Mouse (Mus musculus): ENCODE results near the gene Gpr37l1. TPM values are rescaled to one million over a fixed set of nuclear protein-coding genes. Genes with fewer than 3 reads are reported as not detected.

Gpr37l1 gene
- polyA plus RNA-seq, 1 experiment from 2014 or later: not detected

- H3K27me3 ChIP-seq (ENCODE audit: control insufficient read depth, insufficient read depth, low read length): no peaks in the 10 kb centered on the region
- 85% methylated on average over 10 of the region's 10 CpGs for WGBS
- ATAC-seq (replicated peaks; ENCODE audit: low FRiP score) (no peak), DNase-seq (ENCODE audit: low spot score) (no peak)
- H3K27ac ChIP-seq (ENCODE audit: low read depth, low read length): no peak overlapping the region
- peaks cover 3% of the 10 kb centered on the region; the same call in 1 of the 2 replicates for H3K4me1 ChIP-seq (replicated peaks; ENCODE audit: control insufficient read depth, insufficient read depth, low read length)
- no peak overlapping the region for H3K4me2 ChIP-seq (ENCODE audit: low read depth, low read length, severe bottlenecking)
- H3K4me3 ChIP-seq (ENCODE audit: low read depth, low read length): no peak overlapping the region
- H3K9me3 ChIP-seq (ENCODE audit: control insufficient read depth, low read length): no peaks in the 10 kb centered on the region
- H3K36me3 ChIP-seq (ENCODE audit: control insufficient read depth, insufficient read depth, low read length): no peaks in the 10 kb centered on the region
- H3K9ac ChIP-seq (ENCODE audit: low read length): no peak overlapping the region
Measured at GRCm38 (mm10) chr1:135133678-135134435, 33.6 kb downstream of the Gpr37l1 start.

- H3K9me3 ChIP-seq (ENCODE audit: control insufficient read depth, low read length): no peaks in the 10 kb centered on the region
- whole genome bisulfite sequencing: 86% methylated on average over 9 of the region's 9 CpGs
- no peak overlapping the region for H3K27ac ChIP-seq (ENCODE audit: low read depth, low read length)
- H3K9ac ChIP-seq (ENCODE audit: low read length): no peak overlapping the region
- H3K4me1 ChIP-seq (replicated peaks; ENCODE audit: control insufficient read depth, insufficient read depth, low read length): peaks cover 3% of the 10 kb centered on the region; the same call in 1 of the 2 replicates
- DNase-seq (ENCODE audit: low spot score): peak; percentile 44
- H3K4me3 ChIP-seq (ENCODE audit: low read depth, low read length): no peak overlapping the region
- no peak overlapping the region for H3K4me2 ChIP-seq (ENCODE audit: low read depth, low read length, severe bottlenecking)
- no peak for ATAC-seq (replicated peaks; ENCODE audit: low FRiP score)
- H3K27me3 ChIP-seq (ENCODE audit: control insufficient read depth, insufficient read depth, low read length): no peaks in the 10 kb centered on the region
- no peaks in the 10 kb centered on the region for H3K36me3 ChIP-seq (ENCODE audit: control insufficient read depth, insufficient read depth, low read length)
Measured at GRCm38 (mm10) chr1:135132893-135133369, 34.5 kb downstream of the Gpr37l1 start.

GRCm38 (mm10) chr1:135132473-135132872 is 35.0 kb downstream of the Gpr37l1 start, which contains the start of gene Ptpn7:
Gene Ptpn7 (plus strand): TSS chr1:135132700.
- H3K36me3 ChIP-seq (ENCODE audit: control insufficient read depth, insufficient read depth, low read length): no peaks in the 10 kb centered on the region
- peak; percentile 66 for DNase-seq (ENCODE audit: low spot score)
- no peak within 1 kb of the TSS for H3K27ac ChIP-seq (ENCODE audit: low read depth, low read length)
- no peak within 1 kb of the TSS for H3K4me2 ChIP-seq (ENCODE audit: low read depth, low read length, severe bottlenecking)
- no peaks in the 10 kb centered on the region for H3K9me3 ChIP-seq (ENCODE audit: control insufficient read depth, low read length)
- H3K4me3 ChIP-seq (ENCODE audit: low read depth, low read length): no peak within 1 kb of the TSS
- peaks cover 3% of the 10 kb centered on the region; the same call in 1 of the 2 replicates for H3K4me1 ChIP-seq (replicated peaks; ENCODE audit: control insufficient read depth, insufficient read depth, low read length)
- WGBS: 44% methylated on average over 10 of the region's 10 CpGs
- H3K9ac ChIP-seq (ENCODE audit: low read length): no peak within 1 kb of the TSS
- no peaks in the 10 kb centered on the region; the same call in 1 of the 2 replicates for H3K27me3 ChIP-seq (ENCODE audit: control insufficient read depth, insufficient read depth, low read length)
- ATAC-seq (replicated peaks; ENCODE audit: low FRiP score): no peak

GRCm38 (mm10) chr1:135131560-135131959 is 35.9 kb downstream of the Gpr37l1 start:
- Histone ChIP-seq H3K9ac (ENCODE audit: low read length) (no peak overlapping the region), H3K27ac (ENCODE audit: low read depth, low read length) (no peak overlapping the region)
- 67% methylated on average over 8 of the region's 8 CpGs for WGBS

GRCm38 (mm10) chr1:135131034-135131433 is 36.4 kb downstream of the Gpr37l1 start:
- no peak overlapping the region for H3K9ac ChIP-seq (ENCODE audit: low read length)
- whole genome bisulfite sequencing: 38% methylated on average over 6 of the region's 6 CpGs
- H3K9me3 ChIP-seq (ENCODE audit: control insufficient read depth, low read length): no peaks in the 10 kb centered on the region
- H3K27me3 ChIP-seq (ENCODE audit: control insufficient read depth, insufficient read depth, low read length): no peaks in the 10 kb centered on the region; the same call in 1 of the 2 replicates
- H3K4me1 ChIP-seq (replicated peaks; ENCODE audit: control insufficient read depth, insufficient read depth, low read length): peaks cover 3% of the 10 kb centered on the region; the same call in 1 of the 2 replicates
- H3K36me3 ChIP-seq (ENCODE audit: control insufficient read depth, insufficient read depth, low read length): no peaks in the 10 kb centered on the region
- DNase-seq (ENCODE audit: low spot score) (no peak), ATAC-seq (replicated peaks; ENCODE audit: low FRiP score) (no peak)
- no peak overlapping the region for H3K4me3 ChIP-seq (ENCODE audit: low read depth, low read length)
- H3K4me2 ChIP-seq (ENCODE audit: low read depth, low read length, severe bottlenecking): no peak overlapping the region
- H3K27ac ChIP-seq (ENCODE audit: low read depth, low read length): no peak overlapping the region

More at GRCm38 (mm10) chr1:135131560-135131959, 35.9 kb downstream of the Gpr37l1 start:
- H3K4me2 ChIP-seq (ENCODE audit: low read depth, low read length, severe bottlenecking): no peak overlapping the region
- peaks cover 3% of the 10 kb centered on the region; the same call in 1 of the 2 replicates for H3K4me1 ChIP-seq (replicated peaks; ENCODE audit: control insufficient read depth, insufficient read depth, low read length)
- H3K36me3 ChIP-seq (ENCODE audit: control insufficient read depth, insufficient read depth, low read length): no peaks in the 10 kb centered on the region
- H3K9me3 ChIP-seq (ENCODE audit: control insufficient read depth, low read length): no peaks in the 10 kb centered on the region
- ATAC-seq (replicated peaks; ENCODE audit: low FRiP score): no peak
- H3K4me3 ChIP-seq (ENCODE audit: low read depth, low read length): no peak overlapping the region
- H3K27me3 ChIP-seq (ENCODE audit: control insufficient read depth, insufficient read depth, low read length): no peaks in the 10 kb centered on the region; the same call in 1 of the 2 replicates
- DNase-seq (ENCODE audit: low spot score): no peak

GRCm38 (mm10) chr1:135130376-135131018 is 37.0 kb downstream of the Gpr37l1 start:
- no peak overlapping the region for H3K4me3 ChIP-seq (ENCODE audit: low read depth, low read length)
- no peak overlapping the region for H3K4me2 ChIP-seq (ENCODE audit: low read depth, low read length, severe bottlenecking)
- no peak overlapping the region for H3K9ac ChIP-seq (ENCODE audit: low read length)
- H3K9me3 ChIP-seq (ENCODE audit: control insufficient read depth, low read length): no peaks in the 10 kb centered on the region
- ATAC-seq (replicated peaks; ENCODE audit: low FRiP score) (no peak), DNase-seq (ENCODE audit: low spot score) (no peak)
- peaks cover 3% of the 10 kb centered on the region; the same call in 1 of the 2 replicates for H3K4me1 ChIP-seq (replicated peaks; ENCODE audit: control insufficient read depth, insufficient read depth, low read length)
- no peaks in the 10 kb centered on the region for H3K36me3 ChIP-seq (ENCODE audit: control insufficient read depth, insufficient read depth, low read length)
- 79% methylated on average over 2 of the region's 2 CpGs for WGBS
- no peaks in the 10 kb centered on the region; the same call in 1 of the 2 replicates for H3K27me3 ChIP-seq (ENCODE audit: control insufficient read depth, insufficient read depth, low read length)
- no peak overlapping the region for H3K27ac ChIP-seq (ENCODE audit: low read depth, low read length)

GRCm38 (mm10) chr1:135129543-135130183 is 37.8 kb downstream of the Gpr37l1 start:
- ATAC-seq (replicated peaks; ENCODE audit: low FRiP score): no peak
- H3K9me3 ChIP-seq (ENCODE audit: control insufficient read depth, low read length): no peaks in the 10 kb centered on the region
- H3K4me3 ChIP-seq (ENCODE audit: low read depth, low read length): no peak overlapping the region
- no peak for DNase-seq (ENCODE audit: low spot score)
- H3K27me3 ChIP-seq (ENCODE audit: control insufficient read depth, insufficient read depth, low read length): no peaks in the 10 kb centered on the region; the same call in 1 of the 2 replicates
- H3K36me3 ChIP-seq (ENCODE audit: control insufficient read depth, insufficient read depth, low read length): no peaks in the 10 kb centered on the region
- H3K4me2 ChIP-seq (ENCODE audit: low read depth, low read length, severe bottlenecking): no peak overlapping the region
- H3K4me1 ChIP-seq (replicated peaks; ENCODE audit: control insufficient read depth, insufficient read depth, low read length): peaks cover 3% of the 10 kb centered on the region; the same call in 1 of the 2 replicates
- no peak overlapping the region for H3K9ac ChIP-seq (ENCODE audit: low read length)
- 58% methylated on average over 9 of the region's 9 CpGs for WGBS
- no peak overlapping the region for H3K27ac ChIP-seq (ENCODE audit: low read depth, low read length)

GRCm38 (mm10) chr1:135128986-135129385 is 38.5 kb downstream of the Gpr37l1 start:
- Histone ChIP-seq H3K27ac (ENCODE audit: low read depth, low read length) (no peak overlapping the region), H3K4me3 (ENCODE audit: low read depth, low read length) (no peak overlapping the region), H3K27me3 (ENCODE audit: control insufficient read depth, insufficient read depth, low read length) (no peaks in the 10 kb centered on the region; the same call in 1 of the 2 replicates), H3K9me3 (ENCODE audit: control insufficient read depth, low read length) (no peaks in the 10 kb centered on the region), H3K4me2 (ENCODE audit: low read depth, low read length, severe bottlenecking) (no peak overlapping the region), H3K4me1 (replicated peaks; ENCODE audit: control insufficient read depth, insufficient read depth, low read length) (peaks cover 3% of the 10 kb centered on the region; the same call in 1 of the 2 replicates), H3K36me3 (ENCODE audit: control insufficient read depth, insufficient read depth, low read length) (no peaks in the 10 kb centered on the region), H3K9ac (ENCODE audit: low read length) (no peak overlapping the region)
- 31% methylated on average over 9 of the region's 9 CpGs for WGBS
- ATAC-seq (replicated peaks; ENCODE audit: low FRiP score) (no peak), DNase-seq (ENCODE audit: low spot score) (no peak)
